Mouse (Mus musculus): ENCODE measurements around the gene Gm42791.

Gene Gm42791

GRCm38 (mm10) chr5:148976876-148977275 is 18.1 kb downstream of the Gm42791 start:
- peak; percentile 90 for DNase-seq

GRCm38 (mm10) chr5:148975035-148975434 is 19.9 kb downstream of the Gm42791 start:
- no peak for DNase-seq

GRCm38 (mm10) chr5:148973019-148973668 is 21.8 kb downstream of the Gm42791 start:
- DNase-seq: peak; percentile 75

- DNase-seq: no peak
Observed at GRCm38 (mm10) chr5:148972167-148972566, 22.8 kb downstream of the Gm42791 start.

- DNase-seq: peak; percentile 60
Observed at GRCm38 (mm10) chr5:148969648-148970047, 25.3 kb downstream of the Gm42791 start.

- no peak for DNase-seq
Observed at GRCm38 (mm10) chr5:148968958-148969576, 25.9 kb downstream of the Gm42791 start.

GRCm38 (mm10) chr5:148968179-148968578 is 26.8 kb downstream of the Gm42791 start:
- DNase-seq: peak; percentile 55

GRCm38 (mm10) chr5:148966395-148966794 is 28.6 kb downstream of the Gm42791 start:
- DNase-seq: no peak

- peak; percentile 50 for DNase-seq
Observed at GRCm38 (mm10) chr5:148965691-148966333, 29.1 kb downstream of the Gm42791 start.

- DNase-seq: no peak
Observed at GRCm38 (mm10) chr5:148965089-148965591, 29.8 kb downstream of the Gm42791 start.

GRCm38 (mm10) chr5:148964251-148964650 is 30.7 kb downstream of the Gm42791 start:
- no peak for DNase-seq

- peak; percentile 67 for DNase-seq
Observed at GRCm38 (mm10) chr5:148960211-148960610, 34.7 kb downstream of the Gm42791 start.

- DNase-seq: peak; percentile 91
Observed at GRCm38 (mm10) chr5:148959068-148959990, 35.6 kb downstream of the Gm42791 start.

- DNase-seq: peak; percentile 82
Observed at GRCm38 (mm10) chr5:148958355-148958754, 36.6 kb downstream of the Gm42791 start.

- DNase-seq: no peak
Observed at GRCm38 (mm10) chr5:148956898-148957535, 37.9 kb downstream of the Gm42791 start.

- no peak for DNase-seq
Observed at GRCm38 (mm10) chr5:148956091-148956490, 38.9 kb downstream of the Gm42791 start.

GRCm38 (mm10) chr5:148955575-148955974 is 39.4 kb downstream of the Gm42791 start:
- no peak for DNase-seq

- no peak for DNase-seq
Observed at GRCm38 (mm10) chr5:148954314-148955060, 40.5 kb downstream of the Gm42791 start.

- no peak for DNase-seq
Observed at GRCm38 (mm10) chr5:148953098-148953497, 41.8 kb downstream of the Gm42791 start.

- DNase-seq: peak; percentile 78
Observed at GRCm38 (mm10) chr5:148952419-148952818, 42.5 kb downstream of the Gm42791 start.

GRCm38 (mm10) chr5:148951360-148951759 is 43.6 kb downstream of the Gm42791 start:
- no peak for DNase-seq

All from thymus, postnatal 14 days (tissue).